Mouse (Mus musculus) macrophage (primary cell): Measurements from ENCODE around the gene Ttll6. TPM values are rescaled to one million over a fixed set of nuclear protein-coding genes. Genes with fewer than 3 reads are reported as not detected.
"Not testable (repeated sequence)": the region's sequence is repeated elsewhere in the genome, so short reads cannot be mapped to it uniquely, and the experiment has no call there.

ENCODE experiments used
- H3K27ac ChIP-seq: fragments of 350-480 bp; formaldehyde crosslinking; 2 replicates; pipeline ENCODE4 v1.9.0; 2021
- H3K36me3 ChIP-seq: fragments of 350-480 bp; formaldehyde crosslinking; 2 replicates; pipeline ENCODE4 v1.9.0; 2021; ENCODE audit errors: inconsistent target
- H3K4me3 ChIP-seq: fragments of 350-480 bp; formaldehyde crosslinking; 2 replicates; pipeline ENCODE4 v1.9.0; 2021; ENCODE audit errors: inconsistent target
- H3K79me2 ChIP-seq: fragments of 350-480 bp; formaldehyde crosslinking; 2 replicates; pipeline ENCODE4 v1.9.0; 2021; ENCODE audit errors: inconsistent target
- WGBS: methylation state at CpG from one replicate; pipeline ENCODE4 v1.1.7; 2026; ENCODE audit warnings: inconsistent platforms; ENCODE audit not compliant: missing documents; 5-methylcytosine and 5-hydroxymethylcytosine counted together
- polyA plus RNA-seq: library from polyadenylated mRNA; stranded (reverse); fragments of 250-400 nt; gene quantifications from 3 replicates; pipeline ENCODE4 v1.2.4, GENCODE M21; 2018; ENCODE audit warnings: inconsistent platforms
- total RNA-seq, 78 experiments: library from RNA; depleted of rRNA; stranded (reverse); fragments of 250-400 nt; gene quantifications; 1 replicate in 9 of 78; 2 replicates in 24 of 78; 3 replicates in 43 of 78; 4 replicates in 2 of 78; pipeline ENCODE4 v1.2.4; 2018; ENCODE audit warnings: inconsistent platforms in 56 of 78

Ttll6 gene
- not detected for total RNA-seq (2018; cell fraction: chromatin; rRNA removed)
- not detected for total RNA-seq (2018; cell fraction: cytosol; rRNA removed)
- total RNA-seq (2018; cell fraction: nucleus; rRNA removed) = not detected
- not detected in 3 replicates for polyA plus RNA-seq

GRCm38 (mm10) chr11:96133239-96133865 is at the start of gene Ttll6:
Gene Ttll6 (plus strand): TSS chr11:96133786.
- Histone ChIP-seq H3K36me3 (no peaks in the 10 kb centered on the region), H3K79me2 (no peaks in the 10 kb centered on the region), H3K4me3 (no peak within 1 kb of the TSS), H3K27ac (no peak within 1 kb of the TSS)
- WGBS = 31% methylated on average over 16 of the region's 16 CpGs

DNA sequence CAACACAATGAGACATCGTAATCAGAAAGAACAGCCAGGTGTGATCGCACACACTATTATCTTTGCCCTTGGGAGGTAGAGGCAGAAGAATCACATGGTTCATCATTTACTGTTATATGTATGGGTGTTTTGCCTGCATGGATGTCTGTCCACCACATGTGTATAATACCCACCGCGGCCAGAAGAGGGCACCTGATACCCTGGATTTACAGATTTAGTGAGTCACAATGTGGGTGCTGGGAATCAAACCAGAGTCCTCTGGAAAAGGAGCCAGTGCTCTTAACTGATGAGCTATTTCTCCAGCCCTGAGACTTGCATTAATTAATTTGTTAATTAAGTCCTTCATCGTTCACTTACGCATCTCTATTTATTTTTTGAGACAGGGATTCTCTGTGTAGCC is 45.6 kb upstream of the Ttll6 start:
- H3K36me3 ChIP-seq = no peaks in the 10 kb centered on the region
- H3K79me2 ChIP-seq = no peaks in the 10 kb centered on the region
- 78% methylated on average over 6 of the region's 6 CpGs for WGBS
- no peak overlapping the region for H3K4me3 ChIP-seq
- no peak overlapping the region for H3K27ac ChIP-seq

- no peaks in the 10 kb centered on the region for H3K36me3 ChIP-seq
- H3K79me2 ChIP-seq = no peaks in the 10 kb centered on the region
- H3K4me3 ChIP-seq = no peak overlapping the region
- H3K27ac ChIP-seq = no peak overlapping the region
- 66% methylated on average over 2 of the region's 2 CpGs for WGBS
Measured at GRCm38 (mm10) chr11:96091073-96091472, 42.5 kb upstream of the Ttll6 start.

GRCm38 (mm10) chr11:96092674-96093291 is 40.8 kb upstream of the Ttll6 start:
- Histone ChIP-seq H3K27ac (no peak overlapping the region), H3K4me3 (no peak overlapping the region), H3K79me2 (no peaks in the 10 kb centered on the region), H3K36me3 (no peaks in the 10 kb centered on the region)
- 53% methylated on average over 7 of the region's 7 CpGs for WGBS

DNA sequence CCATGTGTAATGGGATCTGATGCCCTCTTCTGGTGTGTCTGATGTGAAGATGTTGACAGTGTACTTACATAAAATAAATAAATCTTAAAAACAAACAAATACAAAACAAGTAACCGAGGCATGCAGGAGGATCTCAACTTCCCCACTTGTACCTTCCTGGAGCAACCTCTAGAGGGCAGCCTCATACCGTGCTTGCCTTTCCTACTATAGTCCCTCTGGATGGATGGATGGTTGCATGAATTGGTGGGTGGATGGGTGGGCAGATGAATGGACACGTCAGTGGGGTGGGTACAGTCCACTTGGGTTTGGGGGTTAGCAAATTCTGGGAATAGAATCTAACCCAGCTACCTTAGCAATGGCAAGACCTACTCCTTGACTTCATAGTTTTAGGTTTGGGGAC is 40.2 kb upstream of the Ttll6 start:
- no peaks in the 10 kb centered on the region for H3K79me2 ChIP-seq
- H3K36me3 ChIP-seq = no peaks in the 10 kb centered on the region
- H3K4me3 ChIP-seq = no peak overlapping the region
- WGBS = 4% methylated on average over 3 of the region's 3 CpGs
- no peak overlapping the region for H3K27ac ChIP-seq

GRCm38 (mm10) chr11:96108376-96108775 is 25.2 kb upstream of the Ttll6 start:
- H3K4me3 ChIP-seq = no peak overlapping the region
- no peaks in the 10 kb centered on the region for H3K36me3 ChIP-seq
- 30% methylated on average over 1 of the region's 1 CpGs for WGBS

DNA sequence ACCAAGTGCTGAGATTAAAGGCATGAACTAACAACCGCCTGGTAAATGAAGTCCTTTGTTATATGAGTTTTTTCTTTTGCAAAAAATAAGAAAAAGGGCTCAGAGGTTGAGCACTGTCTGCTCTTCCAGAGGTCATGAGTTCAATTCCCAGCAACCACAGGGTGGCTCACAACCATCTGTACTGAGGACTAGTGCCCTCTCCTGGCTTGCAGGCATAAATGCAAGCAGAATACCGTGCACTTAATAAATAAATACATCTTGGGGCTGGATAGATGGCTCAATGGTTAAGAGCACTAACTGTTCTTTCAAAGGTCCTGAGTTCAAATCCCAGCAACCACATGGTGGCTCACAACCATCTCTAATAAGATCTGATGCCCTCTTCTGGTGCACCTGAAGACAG is 22.6 kb upstream of the Ttll6 start:
- not testable (repeated sequence) for H3K79me2 ChIP-seq, H3K36me3 ChIP-seq

More at GRCm38 (mm10) chr11:96108376-96108775, 25.2 kb upstream of the Ttll6 start:
- H3K27ac ChIP-seq = no peak overlapping the region
- no peaks in the 10 kb centered on the region for H3K79me2 ChIP-seq

DNA sequence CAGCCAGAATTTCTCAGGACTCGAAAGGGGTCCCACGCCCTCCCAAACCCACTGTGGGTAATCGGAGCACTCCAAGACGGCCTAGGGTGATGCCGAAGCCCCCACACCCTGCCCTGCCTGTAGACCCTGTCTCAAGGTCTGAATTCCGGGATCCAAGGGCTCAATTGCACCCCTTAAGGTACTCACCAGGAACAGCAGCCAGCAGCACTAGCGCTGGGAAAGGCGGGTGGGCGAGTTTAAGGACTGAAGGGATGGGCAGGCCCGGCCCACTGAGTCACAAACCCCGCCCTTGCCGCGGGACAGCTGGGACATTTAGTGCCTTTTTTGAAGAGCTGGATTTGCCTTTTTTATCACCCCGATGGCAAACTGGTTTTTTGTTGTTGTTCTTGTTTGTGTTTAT is 21.8 kb upstream of the Ttll6 start, which contains the start of gene Calcoco2:
Calcoco2 (minus strand) TSS at position 214 of the 400 bp plus-strand sequence.
- 56% methylated on average over 14 of the region's 14 CpGs for WGBS
- no peak within 1 kb of the TSS for H3K4me3 ChIP-seq
- no peaks in the 10 kb centered on the region for H3K36me3 ChIP-seq
- no peak within 1 kb of the TSS for H3K27ac ChIP-seq
- no peaks in the 10 kb centered on the region for H3K79me2 ChIP-seq

More for the DNA sequence above, 22.6 kb upstream of the Ttll6 start:
- H3K27ac ChIP-seq, H3K4me3 ChIP-seq: not testable (repeated sequence)
- WGBS = 63% methylated on average over 2 of the region's 2 CpGs

GRCm38 (mm10) chr11:96114077-96114476 is 19.5 kb upstream of the Ttll6 start:
- Histone ChIP-seq H3K27ac (no peak overlapping the region), H3K79me2 (no peaks in the 10 kb centered on the region), H3K36me3 (no peaks in the 10 kb centered on the region), H3K4me3 (no peak overlapping the region)
- WGBS = 61% methylated on average over 2 of the region's 2 CpGs

GRCm38 (mm10) chr11:96115416-96115815 is 18.2 kb upstream of the Ttll6 start:
- 98% methylated on average over 6 of the region's 6 CpGs for WGBS
- Histone ChIP-seq H3K4me3 (no peak overlapping the region), H3K27ac (no peak overlapping the region), H3K79me2 (no peaks in the 10 kb centered on the region), H3K36me3 (no peaks in the 10 kb centered on the region)

GRCm38 (mm10) chr11:96116116-96116515 is 17.5 kb upstream of the Ttll6 start:
- Histone ChIP-seq H3K79me2 (no peaks in the 10 kb centered on the region), H3K27ac (no peak overlapping the region), H3K4me3 (no peak overlapping the region), H3K36me3 (no peaks in the 10 kb centered on the region)
- 92% methylated on average over 3 of the region's 3 CpGs for WGBS

DNA sequence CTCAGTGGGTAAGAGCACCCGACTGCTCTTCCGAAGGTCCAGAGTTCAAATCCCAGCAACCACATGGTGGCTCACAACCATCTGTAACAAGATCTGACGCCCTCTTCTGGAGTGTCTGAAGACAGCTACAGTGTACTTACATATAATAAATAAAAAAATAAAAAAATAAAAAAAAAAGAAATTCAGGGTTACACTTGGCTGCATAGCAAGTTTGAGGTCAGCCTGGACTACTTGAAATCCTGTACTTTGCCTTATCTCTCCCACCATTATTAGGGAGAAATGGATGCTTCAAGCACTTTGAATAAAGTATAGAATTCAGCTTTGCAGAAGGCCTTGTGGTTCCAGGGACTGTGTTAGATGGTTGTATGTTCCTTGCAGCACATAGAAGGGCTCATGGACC is 16.7 kb upstream of the Ttll6 start:
- not testable (repeated sequence) for H3K79me2 ChIP-seq, H3K36me3 ChIP-seq, H3K4me3 ChIP-seq, H3K27ac ChIP-seq
- WGBS = no CpG with 5 or more reads among the region's 3 CpGs

- Histone ChIP-seq H3K4me3 (no peak overlapping the region), H3K79me2 (no peaks in the 10 kb centered on the region), H3K27ac (no peak overlapping the region), H3K36me3 (no peaks in the 10 kb centered on the region)
- 79% methylated on average over 3 of the region's 3 CpGs for WGBS
Measured at GRCm38 (mm10) chr11:96119401-96119800, 14.2 kb upstream of the Ttll6 start.

- 100% methylated on average over 2 of the region's 4 CpGs for WGBS
- not testable (repeated sequence) for H3K27ac ChIP-seq, H3K4me3 ChIP-seq, H3K36me3 ChIP-seq, H3K79me2 ChIP-seq
Measured at GRCm38 (mm10) chr11:96122806-96123205, 10.8 kb upstream of the Ttll6 start.

GRCm38 (mm10) chr11:96124052-96124914 is 9.3 kb upstream of the Ttll6 start:
- 8% methylated on average over 45 of the region's 45 CpGs for WGBS
- H3K4me3 ChIP-seq = no peak overlapping the region
- no peaks in the 10 kb centered on the region for H3K36me3 ChIP-seq
- no peak overlapping the region for H3K27ac ChIP-seq
- no peaks in the 10 kb centered on the region for H3K79me2 ChIP-seq
